Mouse (Mus musculus) megakaryocyte, embryonic 14.5 days (primary cell): ENCODE results near the gene Cryzl1.

Experiments used
- FLI1 ChIP-seq: IDR thresholded peaks from 2 replicates; pipeline ENCODE4 v1.6.1; 2012; ENCODE audit warnings: low read length, inconsistent platforms, mixed read lengths
- GATA1 ChIP-seq: IDR thresholded peaks from 3 replicates; pipeline ENCODE4 v1.6.1; 2012; ENCODE audit warnings: mixed read lengths, low read length, inconsistent platforms, borderline replicate concordance

GRCm38 (mm10) chr16:91753611-91754010 is 24.8 kb upstream of the Cryzl1 start:
- TF ChIP-seq GATA1 (no peak), FLI1 (no peak)
